Mouse (Mus musculus): ENCODE measurements around the gene Cyld.

- no peak for TF ChIP-seq CTCF (IDR thresholded peaks at IDR 0.05; ENCODE audit: insufficient read depth, low read depth, low read length)
- TF ChIP-seq POLR2A (IDR thresholded peaks at IDR 0.05; ENCODE audit: insufficient read depth, low read depth, low read length), result no peak
These were observed 4.9 kb upstream of the Cyld start for GRCm38 (mm10) chr8:88691961-88692360.

Measured in olfactory bulb, adult 2 months (tissue).